Mouse (Mus musculus) kidney, embryonic 16.5 days (tissue): ENCODE data around the gene Vasn. TPM values are rescaled to one million over a fixed set of nuclear protein-coding genes. Genes with fewer than 3 reads are reported as not detected.

Experiments used
- ATAC-seq: fragments of 200-750 bp; cut with Nextera tagmentation; 2 replicates; pipeline ENCODE4 v1.8.0; 2017; ENCODE audit warnings: moderate TSS enrichment; ENCODE audit not compliant: low FRiP score, low TSS enrichment
- H3K27ac ChIP-seq: fragments of 300-500 bp; sonication (generic); 2 replicates; pipeline ENCODE4 v1.5.1; 2014; ENCODE audit warnings: low read length
- H3K27me3 ChIP-seq: fragments of 300-500 bp; sonication (generic); 2 replicates; pipeline ENCODE4 v1.6.1; 2014; ENCODE audit warnings: low read length, control low read depth, mixed read lengths; ENCODE audit not compliant: insufficient read depth
- H3K36me3 ChIP-seq: fragments of 300-500 bp; sonication (generic); 2 replicates; pipeline ENCODE4 v1.6.1; 2014; ENCODE audit warnings: low read length, control low read depth, mixed read lengths; ENCODE audit not compliant: insufficient read depth
- H3K4me1 ChIP-seq: fragments of 300-500 bp; sonication (generic); 2 replicates; pipeline ENCODE4 v1.6.1; 2014; ENCODE audit warnings: low read length, control low read depth, mixed read lengths; ENCODE audit not compliant: insufficient read depth
- H3K4me2 ChIP-seq: fragments of 300-500 bp; sonication (generic); replicated peaks from 2 replicates; pipeline ENCODE4 v1.6.1; 2014; ENCODE audit warnings: low read depth, low read length
- H3K4me3 ChIP-seq: fragments of 300-500 bp; sonication (generic); 2 replicates; pipeline ENCODE4 v1.5.1; 2014; ENCODE audit warnings: mild to moderate bottlenecking, low read length
- H3K9ac ChIP-seq: fragments of 300-500 bp; sonication (generic); replicated peaks from 2 replicates; pipeline ENCODE4 v1.6.1; 2014; ENCODE audit warnings: low read length
- H3K9me3 ChIP-seq: fragments of 300-500 bp; sonication (generic); 2 replicates; pipeline ENCODE4 v1.6.1; 2016; ENCODE audit warnings: low read length, control low read depth
- whole genome bisulfite sequencing: fragments of 180-500 bp; shearing (Covaris S2); extraction: QIAGEN DNeasy Blood & Tissue Kit; methylation state at CpG from one replicate; pipeline ENCODE4 v1.1.7; 2014; 5-methylcytosine and 5-hydroxymethylcytosine counted together
- polyA plus RNA-seq: library from polyadenylated mRNA; unstranded; fragments of >200 nt; fragmentation: Nextera tagmentation; extraction: Ambion mirVana; gene quantifications from 2 replicates; pipeline ENCODE4 v1.2.1, GENCODE M21; 2015

Gene Vasn
- polyA plus RNA-seq, 1 experiment from 2014 or later: 26.8 TPM

DNA sequence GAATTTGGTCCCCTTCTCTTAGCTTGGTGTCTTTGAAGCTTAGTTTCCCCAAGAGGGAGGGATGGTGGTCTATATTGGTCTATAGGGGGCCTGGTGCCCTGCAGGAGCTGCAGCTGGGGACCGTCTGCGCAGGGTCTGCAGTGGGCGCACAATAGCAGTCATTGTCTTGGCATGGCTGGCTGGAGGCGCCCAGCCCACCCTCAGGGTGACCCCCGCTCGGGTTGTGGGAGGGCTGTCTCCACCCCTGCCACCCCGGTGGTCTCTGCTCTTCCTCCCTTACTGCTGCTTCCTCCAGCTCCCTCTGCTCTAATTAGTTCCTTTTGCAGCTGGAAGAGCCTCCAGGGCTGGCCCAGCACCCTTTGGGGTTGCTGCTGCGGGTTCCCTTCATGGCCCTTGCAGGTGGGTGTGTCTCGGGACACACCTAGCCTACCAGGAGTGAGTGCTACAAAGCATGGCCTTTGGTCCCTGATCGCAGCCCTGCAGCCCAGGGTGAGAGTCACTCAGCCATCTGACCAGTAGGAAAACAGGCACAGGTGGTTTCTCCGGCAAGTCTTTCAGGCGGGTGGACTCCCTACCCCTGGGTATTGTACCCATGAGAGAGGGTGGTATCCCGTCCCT is 34.1 kb upstream of the Vasn start:
- Histone ChIP-seq H3K36me3 (peaks cover 10% of the 10 kb centered on the region), H3K4me3 (no peak overlapping the region), H3K4me2 (peak overlapping the region; percentile 14; the same call in 1 of the 2 replicates), H3K4me1 (peaks cover 81% of the 10 kb centered on the region), H3K9me3 (no peaks in the 10 kb centered on the region), H3K27me3 (no peaks in the 10 kb centered on the region), H3K27ac (peak overlapping the region; percentile 41), H3K9ac (no peak overlapping the region)
- ATAC-seq: no peak
- 38% methylated on average over 13 of the region's 13 CpGs for WGBS

DNA sequence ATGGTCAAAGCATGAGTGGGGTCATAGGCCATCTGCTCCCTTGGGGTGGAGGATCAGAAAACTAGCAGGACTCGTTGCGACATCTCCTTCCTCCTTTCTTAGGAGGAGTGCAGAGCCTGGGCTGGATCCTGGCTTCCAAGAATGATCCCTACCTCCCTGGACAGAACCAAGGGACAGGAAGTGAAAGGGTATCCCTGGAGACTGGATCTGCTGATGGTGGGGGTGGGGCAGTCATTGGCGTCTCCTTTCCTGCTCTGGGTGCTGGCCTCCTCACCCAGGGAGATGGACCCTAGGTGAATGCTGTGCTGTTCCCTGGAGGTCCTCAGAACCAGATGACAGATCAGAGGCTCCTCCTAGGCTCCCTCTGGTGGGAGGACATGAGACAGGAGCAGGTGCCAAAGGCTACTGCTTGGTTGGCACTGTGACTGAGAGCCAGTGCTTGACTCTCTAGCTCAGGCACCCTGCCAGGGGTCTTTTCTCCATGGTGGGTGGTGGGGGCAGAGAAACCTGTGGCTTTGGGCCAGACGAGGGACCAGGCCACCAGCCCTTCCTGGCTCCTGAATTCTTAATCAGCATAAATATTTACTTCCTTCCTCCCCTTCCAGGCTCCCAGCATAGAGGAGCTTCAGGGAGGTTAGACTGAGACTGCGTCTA is 33.2 kb upstream of the Vasn start:
- no peaks in the 10 kb centered on the region for H3K27me3 ChIP-seq
- peaks cover 18% of the 10 kb centered on the region for H3K36me3 ChIP-seq
- 12% methylated on average over 5 of the region's 5 CpGs for whole genome bisulfite sequencing
- no peak for ATAC-seq
- peak overlapping the region; percentile 41 for H3K27ac ChIP-seq
- no peak overlapping the region for H3K4me3 ChIP-seq
- H3K4me2 ChIP-seq: peak overlapping the region; percentile 6; the same call in 1 of the 2 replicates
- peak overlapping the region; percentile 32 for H3K9ac ChIP-seq
- peaks cover 71% of the 10 kb centered on the region for H3K4me1 ChIP-seq
- no peaks in the 10 kb centered on the region for H3K9me3 ChIP-seq

DNA sequence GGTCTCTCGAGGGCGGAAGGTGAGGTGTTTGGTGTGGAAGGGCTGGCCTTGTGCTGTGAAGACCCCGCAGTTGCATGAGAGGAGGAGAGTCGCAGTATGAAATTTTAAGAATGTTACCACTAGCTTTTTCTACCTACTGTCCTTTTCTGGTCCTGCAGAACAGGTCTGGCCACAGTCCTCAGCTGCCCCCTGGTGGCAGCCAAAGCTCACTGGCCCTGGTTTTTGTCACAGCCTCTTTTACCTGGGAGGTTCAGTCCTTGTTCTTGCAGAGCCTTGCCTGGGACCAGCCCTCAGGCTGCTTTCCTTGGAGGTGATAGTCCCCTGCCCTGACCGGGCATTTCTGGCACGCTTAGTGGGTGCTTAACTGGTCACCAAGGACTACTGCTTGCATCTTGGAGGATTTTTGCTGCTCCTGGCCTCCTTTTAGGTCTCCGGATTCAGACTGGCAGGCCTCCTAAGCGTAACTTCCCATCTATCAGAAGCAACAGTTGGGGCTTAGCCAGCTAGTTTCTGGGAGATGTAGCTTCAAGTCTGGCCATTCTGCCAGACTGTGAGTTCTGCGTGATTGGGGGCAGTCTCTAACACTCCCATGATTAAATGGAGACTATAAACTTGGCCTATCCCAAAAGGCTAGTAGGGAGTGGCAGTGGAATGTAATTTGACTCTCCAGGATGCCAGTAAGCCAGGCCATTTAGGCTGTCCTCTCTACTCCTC is 31.8 kb upstream of the Vasn start:
- Histone ChIP-seq H3K9ac (peak overlapping the region; percentile 32; the same call in 1 of the 2 replicates), H3K27me3 (no peaks in the 10 kb centered on the region), H3K27ac (peak overlapping the region; percentile 48), H3K4me1 (peaks cover 58% of the 10 kb centered on the region), H3K4me3 (no peak overlapping the region), H3K36me3 (peaks cover 32% of the 10 kb centered on the region), H3K9me3 (no peaks in the 10 kb centered on the region), H3K4me2 (no peak overlapping the region)
- ATAC-seq: peak; percentile 12; the same call in 1 of the 2 replicates
- 43% methylated on average over 9 of the region's 9 CpGs for WGBS

DNA sequence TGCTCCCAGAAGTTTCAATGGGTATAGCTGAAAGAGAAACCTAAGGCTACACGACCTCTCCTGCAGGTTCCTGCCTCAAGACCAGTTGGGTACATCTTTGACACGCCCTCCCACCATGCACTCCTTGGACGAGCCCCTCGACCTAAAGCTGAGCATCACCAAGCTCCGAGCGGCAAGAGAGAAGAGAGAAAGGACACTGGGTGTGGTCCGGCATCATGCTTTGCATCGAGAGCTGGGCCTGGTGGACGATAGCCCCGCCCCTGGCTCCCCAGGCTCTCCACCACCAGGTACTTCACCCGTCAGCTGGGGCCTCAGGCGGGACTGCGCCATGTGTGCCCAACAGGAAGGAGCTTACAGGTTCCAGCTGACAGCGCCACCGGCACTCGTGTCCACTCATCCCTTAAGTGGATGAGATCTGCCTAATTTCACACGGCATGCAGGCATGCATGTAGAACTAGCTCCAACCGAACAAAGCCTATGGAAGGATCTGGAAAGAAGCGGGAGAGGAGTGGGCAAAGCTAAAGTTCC is 31.1 kb upstream of the Vasn start:
- Histone ChIP-seq H3K27me3 (no peaks in the 10 kb centered on the region), H3K4me1 (peaks cover 52% of the 10 kb centered on the region), H3K4me2 (no peak overlapping the region; the same call in 1 of the 2 replicates), H3K4me3 (no peak overlapping the region), H3K27ac (peak overlapping the region; percentile 48), H3K36me3 (peaks cover 38% of the 10 kb centered on the region), H3K9ac (0 out of 2 replicates have a peak overlapping the region, but pooled peaks have one; percentile 24), H3K9me3 (no peaks in the 10 kb centered on the region)
- ATAC-seq: peak; percentile 36; the same call in 1 of the 2 replicates
- 67% methylated on average over 19 of the region's 19 CpGs for WGBS

DNA sequence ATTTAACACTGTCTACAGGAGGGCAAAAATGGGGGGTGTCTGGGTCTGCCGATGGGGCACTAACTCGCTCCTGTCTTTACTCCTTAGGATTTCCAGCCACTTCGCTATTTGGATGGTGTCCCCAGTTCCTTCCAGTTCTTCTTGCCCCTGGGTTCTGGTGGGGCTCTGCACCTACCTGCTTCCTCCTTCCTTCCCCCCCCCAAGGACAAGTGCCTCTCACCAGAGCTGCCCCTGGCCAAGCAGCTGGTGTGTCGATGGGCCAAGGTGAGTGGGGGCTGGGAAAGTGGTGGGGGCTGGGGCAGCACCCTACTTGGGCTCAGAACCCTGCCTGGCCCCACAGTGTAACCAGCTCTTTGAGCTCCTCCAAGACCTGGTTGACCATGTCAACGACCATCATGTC is 28.5 kb upstream of the Vasn start:
- Histone ChIP-seq H3K4me2 (no peak overlapping the region), H3K9ac (no peak overlapping the region), H3K4me3 (no peak overlapping the region), H3K27me3 (no peaks in the 10 kb centered on the region), H3K9me3 (no peaks in the 10 kb centered on the region), H3K4me1 (peaks cover 30% of the 10 kb centered on the region), H3K27ac (no peak overlapping the region), H3K36me3 (peaks cover 64% of the 10 kb centered on the region)
- WGBS: 90% methylated on average over 5 of the region's 5 CpGs
- ATAC-seq: no peak

DNA sequence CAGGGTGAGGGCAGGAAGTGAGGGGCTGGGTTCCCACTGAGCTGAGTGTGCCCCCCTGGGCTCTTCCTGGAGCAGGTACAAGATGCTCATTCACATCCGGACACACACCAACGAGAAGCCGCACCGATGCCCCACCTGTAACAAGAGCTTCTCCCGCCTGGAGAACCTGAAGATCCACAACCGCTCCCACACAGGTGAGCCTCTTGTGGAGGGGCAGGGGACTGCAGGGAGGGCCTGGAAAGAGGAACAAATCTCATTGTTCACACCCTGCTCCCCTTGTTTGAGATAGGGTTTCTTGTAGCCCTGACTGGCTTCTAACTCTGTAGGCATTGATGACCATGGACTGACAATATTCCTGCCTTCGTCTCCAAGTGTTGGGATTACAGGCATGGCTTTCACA is 28.1 kb upstream of the Vasn start:
- H3K9ac ChIP-seq: no peak overlapping the region
- no peak overlapping the region for H3K4me3 ChIP-seq
- H3K36me3 ChIP-seq: peaks cover 66% of the 10 kb centered on the region
- ATAC-seq: no peak
- H3K27ac ChIP-seq: no peak overlapping the region
- H3K9me3 ChIP-seq: no peaks in the 10 kb centered on the region
- WGBS: 91% methylated on average over 7 of the region's 7 CpGs
- H3K4me1 ChIP-seq: peaks cover 29% of the 10 kb centered on the region
- H3K4me2 ChIP-seq: no peak overlapping the region
- no peaks in the 10 kb centered on the region for H3K27me3 ChIP-seq

DNA sequence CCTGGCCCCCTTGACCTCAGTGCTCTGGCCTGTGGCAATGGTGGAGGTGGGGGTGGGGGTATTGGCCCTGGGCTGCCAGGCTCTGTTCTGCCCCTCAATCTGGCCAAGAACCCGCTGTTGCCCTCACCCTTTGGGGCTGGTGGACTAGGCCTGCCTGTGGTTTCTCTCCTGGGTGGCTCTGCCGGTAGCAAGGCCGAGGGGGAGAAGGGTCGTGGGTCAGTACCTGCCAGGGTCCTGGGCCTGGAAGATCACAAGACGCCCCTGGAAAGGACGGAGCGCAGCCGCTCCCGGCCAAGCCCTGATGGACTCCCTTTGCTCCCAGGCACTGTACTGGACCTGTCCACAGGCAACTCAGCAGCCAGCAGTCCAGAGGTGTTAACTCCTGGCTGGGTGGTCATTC is 26.0 kb upstream of the Vasn start:
- WGBS: 85% methylated on average over 9 of the region's 9 CpGs
- Histone ChIP-seq H3K27ac (no peak overlapping the region), H3K36me3 (peaks cover 80% of the 10 kb centered on the region), H3K4me1 (peaks cover 10% of the 10 kb centered on the region), H3K9me3 (no peaks in the 10 kb centered on the region), H3K27me3 (no peaks in the 10 kb centered on the region), H3K4me2 (no peak overlapping the region), H3K9ac (no peak overlapping the region), H3K4me3 (no peak overlapping the region)
- ATAC-seq: no peak

DNA sequence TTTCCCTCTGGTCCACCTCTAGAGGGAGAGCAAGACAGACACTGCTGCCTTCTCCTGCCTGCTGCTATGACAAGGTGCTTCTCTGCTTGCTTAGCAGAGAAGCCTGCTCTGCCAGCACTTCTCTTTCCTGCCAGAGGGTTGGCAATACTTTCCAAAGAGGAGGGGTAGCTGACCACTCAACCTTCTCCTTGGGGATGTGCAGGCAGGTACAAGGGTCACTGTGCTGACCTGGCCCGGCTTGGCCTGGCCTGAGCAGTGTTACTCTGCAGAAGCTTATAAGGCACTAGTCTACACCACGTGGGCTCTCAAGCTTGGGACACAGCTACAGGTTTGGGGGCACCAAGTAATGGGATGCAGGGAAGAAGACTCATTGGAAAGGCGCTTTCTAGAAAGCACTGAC is 25.1 kb upstream of the Vasn start:
- peaks cover 83% of the 10 kb centered on the region for H3K36me3 ChIP-seq
- ATAC-seq: 0 out of 2 replicates have a peak, but pooled peaks have one; percentile 50
- peak overlapping the region; percentile 18; the same call in 1 of the 2 replicates for H3K27ac ChIP-seq
- no peak overlapping the region for H3K4me3 ChIP-seq
- no peaks in the 10 kb centered on the region for H3K27me3 ChIP-seq
- no peak overlapping the region for H3K9ac ChIP-seq
- H3K9me3 ChIP-seq: no peaks in the 10 kb centered on the region
- H3K4me2 ChIP-seq: no peak overlapping the region
- 88% methylated on average over 3 of the region's 3 CpGs for WGBS
- 0 out of 2 replicates have a peak, but pooled peaks cover 8% of the 10 kb centered on the region for H3K4me1 ChIP-seq

DNA sequence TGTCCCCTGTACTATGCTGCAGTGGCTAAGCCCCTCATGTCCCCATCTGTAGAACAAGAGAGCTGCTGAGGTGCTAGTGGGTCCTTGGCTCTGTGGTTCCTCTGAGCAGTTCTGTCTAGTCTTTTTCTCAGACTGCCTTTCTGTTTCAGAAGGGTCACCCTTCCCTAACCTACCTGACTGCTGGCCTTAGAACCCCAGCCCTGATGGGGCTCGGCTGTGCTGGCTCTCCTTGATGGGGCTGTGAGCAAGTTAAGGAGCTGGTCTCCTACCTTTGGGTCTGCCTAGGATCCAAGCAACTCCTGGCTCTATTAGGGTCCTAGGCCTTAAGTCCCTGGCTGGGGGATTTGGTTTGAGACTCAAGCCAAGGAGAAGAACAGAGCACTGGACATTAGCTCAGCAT is 24.4 kb upstream of the Vasn start:
- WGBS: 90% methylated on average over 1 of the region's 1 CpGs

More for the DNA sequence above, 24.4 kb upstream of the Vasn start:
- Histone ChIP-seq H3K9me3 (no peaks in the 10 kb centered on the region), H3K27ac (no peak overlapping the region), H3K36me3 (peaks cover 77% of the 10 kb centered on the region), H3K27me3 (no peaks in the 10 kb centered on the region), H3K4me3 (no peak overlapping the region), H3K4me2 (no peak overlapping the region), H3K4me1 (0 out of 2 replicates have a peak, but pooled peaks cover 8% of the 10 kb centered on the region), H3K9ac (no peak overlapping the region)
- ATAC-seq: no peak
